Mouse (Mus musculus) ES-E14 (cell line): ENCODE data around the gene Tfr2. TPM values are rescaled to one million over a fixed set of nuclear protein-coding genes. Genes with fewer than 3 reads are reported as not detected.

Experiments
- DNase-seq: peaks from one replicate; pipeline ENCODE4 v3.0.0-alpha.2; 2013; ENCODE audit warnings: low read depth, low spot score
- H3K27ac ChIP-seq: 2 replicates; pipeline ENCODE4 v1.5.1; 2012; ENCODE audit warnings: low read depth, mild to moderate bottlenecking, low read length, moderate library complexity, mixed read lengths; ENCODE audit not compliant: poor library complexity, insufficient read depth, severe bottlenecking
- H3K36me3 ChIP-seq: 2 replicates; pipeline ENCODE4 v1.6.1; 2012; ENCODE audit warnings: mild to moderate bottlenecking, low read length, moderate library complexity, mixed read lengths; ENCODE audit not compliant: control insufficient read depth, poor library complexity, insufficient read depth, severe bottlenecking
- H3K4me1 ChIP-seq, 2 experiments: fragments of 150-350 bp in 1 of 2; sonication (generic) in 1 of 2; 2 replicates each; pipeline ENCODE4 v1.6.1; 2012; ENCODE audit warnings: low read length in 2 of 2, mild to moderate bottlenecking in 1 of 2, mixed read lengths in 1 of 2; ENCODE audit not compliant: control insufficient read depth in 2 of 2, insufficient read depth in 2 of 2, poor library complexity in 1 of 2
- H3K4me3 ChIP-seq, 2 experiments: fragments of 150-350 bp in 1 of 2; sonication (generic) in 1 of 2; 2 replicates each; pipeline ENCODE4 v1.5.1; 2012; ENCODE audit warnings: low read length in 2 of 2, low read depth in 1 of 2, mild to moderate bottlenecking in 1 of 2, mixed read lengths in 1 of 2; ENCODE audit not compliant: insufficient read depth in 1 of 2, poor library complexity in 1 of 2, severe bottlenecking in 1 of 2
- H3K9ac ChIP-seq: 2 replicates; pipeline ENCODE4 v1.6.1; 2012; ENCODE audit warnings: low read depth, mild to moderate bottlenecking, low read length, mixed read lengths; ENCODE audit not compliant: poor library complexity, insufficient read depth, severe bottlenecking
- H3K9me3 ChIP-seq: fragments of 150-350 bp; sonication (generic); 2 replicates; pipeline ENCODE4 v1.6.1; 2012; ENCODE audit warnings: low read depth, mild to moderate bottlenecking, low read length; ENCODE audit not compliant: control insufficient read depth, insufficient read depth
- CHD2 ChIP-seq: IDR thresholded peaks from 2 replicates; pipeline ENCODE4 v1.6.1; 2014; ENCODE audit warnings: mild to moderate bottlenecking, low read depth, low read length, inconsistent platforms
- HCFC1 ChIP-seq: IDR thresholded peaks from 2 replicates; pipeline ENCODE4 v1.6.1; 2012; ENCODE audit warnings: low read length, inconsistent platforms, borderline replicate concordance; ENCODE audit not compliant: insufficient read depth
- MAFK ChIP-seq: IDR thresholded peaks from 2 replicates; pipeline ENCODE4 v1.6.1; 2014; ENCODE audit warnings: mild to moderate bottlenecking, low read depth, low read length, inconsistent platforms; ENCODE audit not compliant: insufficient read depth
- ZC3H11A ChIP-seq: IDR thresholded peaks from 2 replicates; pipeline ENCODE4 v1.6.1; 2012; ENCODE audit warnings: low read depth, mild to moderate bottlenecking, inconsistent platforms, low read length, borderline replicate concordance
- ZNF384 ChIP-seq: IDR thresholded peaks from 2 replicates; pipeline ENCODE4 v1.6.1; 2012; ENCODE audit warnings: low read depth, low read length, inconsistent platforms
- in situ Hi-C, 2 experiments: fragments of 600-800 bp; cut with MboI; formaldehyde crosslinking; loops; one replicate each; pipeline ENCODE4 v1.15.1; 2025; ENCODE audit warnings: low sequenced_read_pairs in 2 of 2, inconsistent platforms in 1 of 2; ENCODE audit not compliant: unreplicated experiment in 2 of 2
- total RNA-seq: library from RNA; depleted of rRNA; stranded (reverse); fragments of 300-350 nt; gene quantifications from 2 replicates; pipeline ENCODE4 v1.2.3, GENCODE M21; 2012

Tfr2 gene
- total RNA-seq, 1 experiment, result 3.7 TPM

- H3K27ac ChIP-seq, result no peak overlapping the region
- H3K9me3 ChIP-seq, result no peaks in the 10 kb centered on the region
- peaks cover 94% of the 10 kb centered on the region for H3K36me3 ChIP-seq
- peaks cover 4 to 51% of the 10 kb centered on the region in 2 experiments; a peak in 3 of 4 replicates for H3K4me1 ChIP-seq
- no peak overlapping the region for H3K9ac ChIP-seq
- DNase-seq, result no peak
- no peak overlapping the region for H3K4me3 ChIP-seq
- in situ Hi-C loops, result no loop called here
- no peak for TF ChIP-seq MAFK
- no peak for TF ChIP-seq HCFC1
Measured at GRCm38 (mm10) chr5:137524671-137525070, 45.0 kb upstream of the Tfr2 start.

- Histone ChIP-seq H3K4me1 (peaks cover 4 to 47% of the 10 kb centered on the region in 2 experiments; a peak in 3 of 4 replicates), H3K27ac (no peak overlapping the region), H3K9ac (no peak overlapping the region), H3K4me3 (no peak overlapping the region), H3K9me3 (no peaks in the 10 kb centered on the region), H3K36me3 (peaks cover 86% of the 10 kb centered on the region)
- DNase-seq, result no peak
- in situ Hi-C loops, result no loop called here
- no peak for TF ChIP-seq HCFC1
- no peak for TF ChIP-seq ZNF384
- no peak for TF ChIP-seq MAFK
- TF ChIP-seq ZC3H11A, result no peak
- TF ChIP-seq CHD2, result no peak
Measured at GRCm38 (mm10) chr5:137525511-137525910, 44.1 kb upstream of the Tfr2 start.

DNA sequence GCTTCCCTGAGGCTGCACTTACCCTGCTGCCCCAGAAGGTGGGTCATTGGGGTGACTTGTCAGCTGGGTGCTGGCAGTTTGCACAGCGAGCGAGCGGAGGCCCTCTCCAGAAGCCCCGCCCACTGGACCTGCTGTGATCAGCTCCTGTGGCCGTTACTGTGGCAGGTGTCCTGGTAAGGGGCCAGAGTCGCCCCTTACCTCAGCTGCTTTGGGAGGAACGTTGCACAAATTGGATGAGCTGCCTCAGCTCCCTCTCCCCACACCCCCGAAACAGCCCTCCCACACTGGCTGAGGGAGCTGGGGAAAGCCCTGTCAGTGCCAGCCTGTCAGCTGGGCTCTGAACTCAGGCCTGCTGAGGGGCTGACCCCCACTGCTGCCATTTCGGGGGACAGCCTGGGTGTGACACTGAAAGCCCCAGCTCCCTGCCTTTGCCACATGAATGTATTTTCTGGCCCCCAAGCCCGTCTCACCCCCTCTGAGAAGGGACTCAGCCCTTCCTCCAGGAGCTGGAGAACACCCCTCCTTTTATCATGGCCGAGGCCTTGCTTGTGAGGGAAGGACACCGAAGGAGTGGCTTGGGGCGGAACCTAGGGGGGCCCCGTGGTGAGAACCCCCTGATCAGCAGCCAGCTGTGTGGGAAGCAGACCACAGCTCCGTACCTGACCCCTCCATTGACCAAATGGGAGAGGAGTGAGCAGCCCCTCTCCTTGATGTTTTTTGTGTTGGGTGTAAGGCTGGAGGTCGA lies 43.3 kb upstream of the Tfr2 start:
- H3K27ac ChIP-seq, result no peak overlapping the region
- H3K36me3 ChIP-seq, result peaks cover 77% of the 10 kb centered on the region
- H3K9ac ChIP-seq, result no peak overlapping the region
- no peak for DNase-seq
- H3K4me3 ChIP-seq, result no peak overlapping the region
- peaks cover 3 to 40% of the 10 kb centered on the region in 2 experiments; a peak in 3 of 4 replicates for H3K4me1 ChIP-seq
- H3K9me3 ChIP-seq, result no peaks in the 10 kb centered on the region
- TF ChIP-seq MAFK (no peak), ZNF384 (no peak), CHD2 (no peak), ZC3H11A (no peak), HCFC1 (no peak)
- in situ Hi-C loops, result no loop called here

DNA sequence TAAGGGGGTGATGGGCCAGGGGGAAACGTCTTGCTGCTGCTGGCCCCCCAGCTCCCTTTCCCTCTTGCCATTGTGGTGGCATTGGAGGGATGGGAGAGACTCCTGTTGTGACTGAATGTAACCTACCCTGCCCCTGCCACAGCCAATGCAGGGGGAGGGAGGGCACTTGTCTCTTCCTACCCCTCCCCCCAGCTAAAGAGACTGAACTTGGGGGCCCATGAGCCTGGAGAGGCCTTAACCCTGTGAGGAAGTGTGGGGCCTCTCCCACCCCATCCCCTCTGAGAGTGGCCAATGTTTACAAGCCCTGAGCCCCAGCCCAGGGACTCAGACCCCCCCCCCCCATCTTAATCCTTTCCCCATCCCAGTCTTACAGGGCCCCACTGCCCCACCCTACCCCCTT lies 42.2 kb upstream of the Tfr2 start:
- in situ Hi-C loops, result no loop called here
- Histone ChIP-seq H3K4me1 (peaks cover 0 to 33% of the 10 kb centered on the region in 2 experiments; a peak in 3 of 4 replicates), H3K9me3 (no peaks in the 10 kb centered on the region), H3K4me3 (no peak overlapping the region), H3K36me3 (peaks cover 67% of the 10 kb centered on the region), H3K9ac (no peak overlapping the region), H3K27ac (no peak overlapping the region)
- no peak for DNase-seq
- no peak for TF ChIP-seq ZC3H11A
- no peak for TF ChIP-seq MAFK
- no peak for TF ChIP-seq HCFC1
- TF ChIP-seq ZNF384, result no peak
